Mouse (Mus musculus): ENCODE measurements around the gene Aqp7.
A peak's percentile ranks its signal among the peaks of the same experiment; 100 is the strongest.

The Aqp7 gene

DNA sequence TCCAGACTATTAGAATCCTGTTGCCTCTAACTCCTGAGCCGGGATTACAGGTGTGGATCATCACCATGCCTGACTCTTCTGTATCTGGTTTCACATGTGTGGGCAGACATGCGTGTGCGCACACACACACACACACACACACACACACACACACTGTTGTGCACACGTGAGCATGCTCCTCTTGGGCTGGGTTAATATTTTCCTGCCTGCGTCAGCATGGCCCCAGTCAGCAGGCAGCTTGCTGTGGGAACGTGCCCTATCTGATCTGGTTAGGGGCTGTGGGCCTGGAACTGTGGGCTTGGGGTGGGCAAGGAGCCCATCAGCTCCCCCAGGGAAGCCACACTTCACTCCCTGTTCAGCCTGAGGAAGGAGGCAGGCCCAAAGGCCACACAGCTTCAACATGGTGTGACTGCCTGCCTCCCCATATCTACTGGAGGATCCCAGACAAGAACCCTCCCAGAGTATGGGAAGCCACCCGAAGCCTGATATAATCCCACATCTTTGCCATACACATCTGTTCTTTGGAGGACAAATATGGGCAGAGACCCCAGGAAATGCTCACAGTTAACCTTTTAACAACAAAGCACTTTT, 8.9 kb upstream of the Aqp7 start:
- DNase-seq = no peak

GRCm38 (mm10) chr4:41056253-41056652, 8.3 kb upstream of the Aqp7 start:
- DNase-seq = no peak

- DNase-seq = peak; percentile 45
Observed at GRCm38 (mm10) chr4:41055111-41055510, 7.2 kb upstream of the Aqp7 start.

- no peak for DNase-seq
Observed at GRCm38 (mm10) chr4:41051781-41052180, 3.8 kb upstream of the Aqp7 start.

DNA sequence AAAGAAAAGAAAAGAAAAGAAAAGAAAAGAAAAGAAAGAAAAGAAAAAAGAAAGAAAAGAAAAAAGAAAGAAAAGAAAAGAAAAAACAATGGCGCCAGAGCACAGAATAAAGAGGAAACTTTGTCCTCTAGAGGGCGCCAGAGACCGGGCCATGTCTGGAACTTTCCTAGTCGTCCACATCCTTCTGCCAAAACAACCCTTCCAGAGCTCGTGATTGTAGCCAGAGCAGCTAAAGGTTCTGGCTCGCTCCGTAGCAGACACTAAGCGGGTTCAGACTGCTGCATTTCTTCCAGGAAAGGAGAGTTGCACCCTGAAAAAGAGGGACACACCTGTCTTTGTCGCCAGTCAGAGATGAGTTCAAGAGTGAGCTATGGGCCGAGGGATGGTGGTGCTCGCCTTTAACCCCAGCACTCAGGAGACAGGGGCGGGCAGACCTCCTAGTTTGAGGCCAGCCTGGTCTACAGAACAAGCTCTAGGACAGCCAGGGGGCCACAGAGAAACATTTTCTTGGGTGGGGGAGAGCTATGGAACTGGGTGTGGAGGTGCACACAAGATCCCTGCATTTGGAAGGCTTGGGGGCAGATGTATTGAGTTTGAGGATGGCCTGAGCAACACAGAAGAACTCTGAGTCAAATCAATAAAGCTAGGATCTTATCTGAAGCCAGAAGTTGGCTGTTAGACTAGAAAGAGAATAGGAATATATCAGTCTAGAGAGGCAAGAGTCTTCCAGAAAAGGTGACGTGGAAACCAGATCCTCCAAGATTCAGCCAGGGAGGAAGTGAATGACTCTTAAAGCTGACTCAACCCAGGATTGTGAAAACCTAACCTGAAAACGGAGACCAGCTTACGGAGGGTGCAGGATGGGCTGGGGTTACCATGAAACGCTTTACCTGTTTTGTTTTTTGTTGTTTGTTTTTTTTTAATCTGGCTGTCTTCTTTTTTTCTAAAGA, 3.1 kb upstream of the Aqp7 start:
- DNase-seq = peak; percentile 92

DNA sequence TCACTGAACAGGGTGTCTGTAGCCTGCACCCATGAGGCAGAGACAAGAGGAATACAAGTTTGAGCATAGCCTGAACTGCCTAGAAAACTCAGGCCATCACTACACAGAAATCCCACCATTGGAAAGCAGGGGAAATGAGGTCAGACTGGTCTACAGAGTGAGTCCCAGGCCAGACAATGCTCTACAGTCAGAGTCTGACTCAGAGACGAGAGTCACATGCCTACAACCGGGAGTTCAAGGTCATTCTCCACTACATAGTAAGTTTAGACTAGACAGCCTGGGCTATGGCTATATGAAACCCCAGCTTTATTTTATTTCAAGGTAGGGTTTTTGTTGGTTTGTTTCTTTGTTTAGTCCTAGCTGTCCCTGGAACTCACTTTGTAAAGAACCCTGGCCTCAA, 987 bp upstream of the Aqp7 start:
- DNase-seq = no peak

DNA sequence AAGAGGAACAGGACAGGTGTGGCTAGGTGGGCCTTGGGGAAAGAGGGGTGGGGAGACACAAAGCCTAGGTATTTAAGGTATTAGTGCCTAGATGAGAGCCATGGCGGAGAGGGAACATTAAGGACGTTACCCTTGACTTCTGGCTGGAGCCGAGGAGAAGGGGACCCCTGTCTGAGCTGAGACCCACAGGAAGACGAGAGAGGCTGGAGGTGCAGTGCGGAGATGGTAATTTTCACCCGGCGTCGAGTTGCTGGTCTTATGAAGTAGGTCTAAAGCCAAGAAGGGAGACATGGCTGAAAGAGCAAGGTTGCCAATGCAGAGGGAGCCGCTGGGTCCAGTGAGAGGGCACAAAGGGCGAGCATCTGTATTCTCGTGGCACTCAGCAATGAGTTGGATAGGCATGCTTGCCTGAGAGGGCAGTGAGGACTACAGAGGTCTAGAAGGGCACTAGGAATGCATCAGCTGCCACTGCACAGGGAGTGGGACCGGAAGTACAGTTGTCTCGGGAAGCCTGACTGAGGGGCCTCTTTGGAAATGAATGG, 1.6 kb downstream of the Aqp7 start:
- no peak for DNase-seq

DNA sequence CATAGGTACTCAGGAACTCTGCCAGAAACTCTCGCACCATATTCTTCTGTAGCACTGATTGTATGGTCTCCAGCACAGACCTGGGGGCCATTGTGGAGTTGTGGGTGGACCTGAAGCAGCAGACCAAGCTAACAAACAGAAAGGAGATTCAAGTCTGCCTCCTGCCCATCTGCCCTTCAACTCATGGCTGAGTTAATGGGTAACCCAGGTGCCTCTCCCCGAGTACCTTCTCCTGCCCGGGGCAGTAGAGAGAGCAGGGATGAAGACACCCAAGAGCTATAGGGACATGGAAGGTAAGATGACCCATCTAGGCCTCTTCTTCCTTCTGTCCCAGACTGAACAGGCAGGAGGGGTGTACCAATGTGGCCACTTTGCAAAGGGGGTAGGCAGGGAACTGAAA, 2.7 kb downstream of the Aqp7 start:
- no peak for DNase-seq

GRCm38 (mm10) chr4:41043961-41044360, 4.0 kb downstream of the Aqp7 start:
- DNase-seq = peak; percentile 14

GRCm38 (mm10) chr4:41042880-41043279, 5.1 kb downstream of the Aqp7 start:
- DNase-seq = no peak

GRCm38 (mm10) chr4:41040983-41041382, 7.0 kb downstream of the Aqp7 start:
- DNase-seq = peak; percentile 11

DNA sequence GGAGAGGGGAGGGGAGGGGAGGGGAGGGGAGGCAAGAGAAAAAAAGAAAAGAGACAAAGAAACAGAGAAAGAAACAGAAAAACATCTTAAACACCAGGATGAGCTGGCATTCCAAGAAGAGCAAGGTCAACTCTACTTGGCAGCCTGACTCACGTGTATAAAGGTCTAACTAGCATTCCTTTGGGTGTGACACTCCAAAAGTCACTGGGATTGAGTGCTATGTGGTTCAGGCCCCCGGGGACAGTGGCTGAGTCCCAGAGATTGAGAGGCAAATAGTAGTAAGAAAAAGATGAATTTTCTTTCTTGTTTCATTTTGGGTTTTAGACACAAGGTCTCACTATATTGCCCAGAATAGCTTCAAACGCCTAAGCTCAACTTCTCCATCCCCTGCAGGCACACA, 10.0 kb downstream of the Aqp7 start:
- DNase-seq = no peak

- no peak for DNase-seq
Observed at GRCm38 (mm10) chr4:41031242-41031641, 16.7 kb downstream of the Aqp7 start.

GRCm38 (mm10) chr4:41029372-41029771, 18.6 kb downstream of the Aqp7 start:
- DNase-seq = no peak

- no peak for DNase-seq
Observed at GRCm38 (mm10) chr4:41028272-41028671, 19.7 kb downstream of the Aqp7 start.

DNA sequence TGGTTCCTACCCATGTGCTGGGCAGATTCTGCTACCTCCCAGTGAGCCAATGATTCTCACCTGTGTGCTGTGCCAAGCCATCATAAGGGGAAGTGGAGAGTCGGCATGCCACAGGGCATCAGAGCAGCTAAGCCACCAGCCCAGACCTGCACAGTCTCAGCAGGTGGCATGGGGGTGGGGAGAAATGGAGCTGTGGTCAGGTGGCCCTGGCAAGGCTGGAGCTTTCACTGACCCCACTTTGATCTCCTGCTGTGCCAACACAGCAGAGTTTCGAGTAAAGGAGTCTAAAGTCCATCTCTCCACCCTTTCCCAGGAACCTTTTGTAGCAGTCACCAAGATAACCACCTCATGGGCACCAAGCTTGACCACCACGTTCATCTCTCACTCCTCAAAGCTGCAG, 20.1 kb downstream of the Aqp7 start:
- no peak for DNase-seq

GRCm38 (mm10) chr4:41026086-41026787, 21.7 kb downstream of the Aqp7 start:
- DNase-seq = no peak

DNA sequence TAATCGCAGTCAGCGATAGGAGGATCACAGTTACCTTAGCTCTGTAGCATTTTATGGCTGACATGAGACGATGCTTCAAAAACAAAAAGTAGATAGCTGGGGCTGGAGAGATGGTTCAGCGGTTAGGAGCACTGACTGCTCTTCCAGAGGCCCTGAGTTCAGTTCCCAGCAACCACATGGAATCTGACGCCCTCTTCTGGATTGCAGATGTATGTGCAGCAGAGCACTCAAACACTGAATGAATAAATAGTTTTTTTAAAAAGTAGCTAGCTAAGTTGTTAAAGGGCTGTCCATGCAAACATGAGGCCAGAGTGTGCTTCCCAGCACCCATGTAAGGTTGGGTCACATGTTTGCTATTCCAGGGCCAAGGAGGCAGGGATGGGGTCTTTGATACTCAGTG, 26.8 kb downstream of the Aqp7 start:
- DNase-seq = no peak

DNA sequence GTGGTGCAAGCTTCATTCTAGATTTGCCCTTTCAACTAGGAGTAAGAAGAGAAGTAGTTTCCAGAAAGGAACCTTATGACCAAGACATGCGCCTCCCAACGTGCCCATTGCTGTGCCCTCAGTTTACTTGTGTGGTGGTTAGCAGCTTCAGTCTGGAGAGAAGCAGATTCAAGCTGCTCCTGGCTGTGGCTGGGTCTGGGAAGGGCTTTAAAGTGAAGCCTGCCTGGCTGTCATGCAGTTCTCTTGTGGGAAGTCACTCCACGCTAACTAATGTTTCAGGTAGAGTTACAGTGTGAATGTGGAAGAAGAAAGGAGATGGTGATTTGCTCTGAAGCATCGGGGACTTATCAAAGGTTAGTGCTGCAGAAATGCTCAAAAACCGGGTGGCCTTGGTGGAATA, 32.1 kb downstream of the Aqp7 start:
- no peak for DNase-seq

- no peak for DNase-seq
Observed at GRCm38 (mm10) chr4:41013351-41013750, 34.6 kb downstream of the Aqp7 start.

- peak; percentile 5 for DNase-seq
Observed at GRCm38 (mm10) chr4:41000842-41001639, 46.9 kb downstream of the Aqp7 start.

DNA sequence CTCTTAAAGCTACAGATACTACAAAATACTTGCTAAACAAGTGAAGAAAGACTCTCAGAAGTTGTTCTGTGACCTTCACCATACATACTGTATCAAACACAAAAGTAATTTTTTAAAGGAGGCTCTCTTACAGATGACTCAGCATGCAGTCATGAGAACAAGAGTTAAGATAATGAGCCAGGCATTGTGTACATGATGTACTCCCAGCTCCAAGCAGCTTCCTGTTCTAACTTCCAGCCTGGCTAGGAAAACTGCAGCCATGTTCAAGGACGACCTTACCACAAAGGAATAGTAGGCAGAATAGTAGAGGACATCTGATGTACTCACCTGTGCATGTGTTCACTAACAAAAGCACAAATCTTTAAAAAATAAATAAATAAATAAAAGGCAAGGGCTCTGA, 47.7 kb downstream of the Aqp7 start:
- no peak for DNase-seq

GRCm38 (mm10) chr4:40997916-40998315, 50.0 kb downstream of the Aqp7 start:
- DNase-seq = no peak

Data from lung, postnatal 10 days (tissue).